Mouse (Mus musculus) hindbrain, embryonic 15.5 days (tissue): Measurements from ENCODE around the gene Minos1. TPM values are rescaled to one million over a fixed set of nuclear protein-coding genes. Genes with fewer than 3 reads are reported as not detected.

Experiments used
- ATAC-seq: fragments of 200-750 bp; cut with Nextera tagmentation; 2 replicates; pipeline ENCODE4 v1.8.0; 2017; ENCODE audit warnings: low read depth, moderate number of reproducible peaks, moderate TSS enrichment; ENCODE audit not compliant: low FRiP score
- H3K27ac ChIP-seq: fragments of 300-500 bp; sonication (generic); replicated peaks from 2 replicates; pipeline ENCODE4 v1.5.1; 2015; ENCODE audit warnings: mild to moderate bottlenecking, inconsistent platforms
- H3K27me3 ChIP-seq: fragments of 300-500 bp; sonication (generic); 2 replicates; pipeline ENCODE4 v1.6.1; 2015; ENCODE audit warnings: control low read depth, inconsistent platforms
- H3K36me3 ChIP-seq: fragments of 300-500 bp; sonication (generic); 2 replicates; pipeline ENCODE4 v1.6.1; 2015; ENCODE audit warnings: control low read depth, inconsistent platforms
- H3K4me1 ChIP-seq: fragments of 300-500 bp; sonication (generic); replicated peaks from 2 replicates; pipeline ENCODE4 v1.6.1; 2015; ENCODE audit warnings: control low read depth, inconsistent platforms
- H3K4me2 ChIP-seq: fragments of 300-500 bp; sonication (generic); 2 replicates; pipeline ENCODE4 v1.6.1; 2015; ENCODE audit warnings: moderate library complexity, mild to moderate bottlenecking, inconsistent platforms
- H3K4me3 ChIP-seq: fragments of 300-500 bp; sonication (generic); 2 replicates; pipeline ENCODE4 v1.5.1; 2015; ENCODE audit warnings: mild to moderate bottlenecking, inconsistent platforms
- H3K9ac ChIP-seq: fragments of 300-500 bp; sonication (generic); 2 replicates; pipeline ENCODE4 v1.6.1; 2015; ENCODE audit warnings: inconsistent platforms
- H3K9me3 ChIP-seq: fragments of 300-500 bp; sonication (generic); 2 replicates; pipeline ENCODE4 v1.6.1; 2016; ENCODE audit warnings: control low read depth, inconsistent platforms
- WGBS: fragments of 180-500 bp; shearing (Covaris S2); methylation state at CpG from one replicate; pipeline ENCODE4 v1.1.7; 2015; 5-methylcytosine and 5-hydroxymethylcytosine counted together
- polyA plus RNA-seq: library from polyadenylated mRNA; unstranded; fragments of >200 nt; fragmentation: Nextera tagmentation; extraction: Ambion mirVana; gene quantifications from 2 replicates; pipeline ENCODE4 v1.2.1, GENCODE M21; 2015

The Minos1 gene
- polyA plus RNA-seq, 1 experiment from 2014 or later, result 351 TPM

DNA sequence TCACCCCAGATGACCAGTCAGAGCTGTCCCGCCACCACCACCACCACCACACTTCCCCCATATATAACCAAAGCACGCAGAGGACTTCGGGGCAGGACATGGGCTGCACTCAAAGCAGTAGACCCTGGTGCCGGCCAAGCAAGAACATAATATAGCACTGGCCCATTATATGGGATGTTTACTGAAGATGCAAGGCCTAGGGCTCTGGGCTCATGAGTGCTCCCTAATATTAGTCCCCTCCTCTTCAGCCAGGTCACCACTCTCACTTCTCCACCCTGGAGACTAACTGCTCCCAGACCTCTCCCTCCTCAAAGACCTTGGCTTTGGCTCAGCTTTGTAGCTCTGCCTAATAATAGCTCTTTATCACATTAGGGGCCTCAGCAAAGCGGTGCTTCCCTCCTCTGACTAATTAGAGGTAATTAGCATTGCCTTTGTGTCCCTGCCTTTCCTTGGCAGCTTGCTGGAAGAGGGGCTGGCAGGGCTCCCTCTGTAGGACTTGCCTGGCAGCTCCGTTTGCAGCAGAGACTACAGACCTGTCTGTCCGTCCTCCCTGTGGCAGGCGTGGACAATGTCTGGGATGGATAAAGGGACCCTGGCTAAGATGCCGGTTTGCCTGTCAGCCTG is 76.5 kb downstream of the Minos1 start:
- H3K9me3 ChIP-seq, result no peaks in the 10 kb centered on the region
- peaks cover 4% of the 10 kb centered on the region; the same call in 1 of the 2 replicates for H3K27me3 ChIP-seq
- H3K4me2 ChIP-seq, result no peak overlapping the region
- no peak overlapping the region for H3K4me3 ChIP-seq
- no peak overlapping the region for H3K9ac ChIP-seq
- ATAC-seq, result peak; percentile 69
- 39% methylated on average over 9 of the region's 9 CpGs for WGBS
- H3K27ac ChIP-seq, result peak overlapping the region; percentile 67
- peaks cover 32% of the 10 kb centered on the region for H3K4me1 ChIP-seq
- H3K36me3 ChIP-seq, result no peaks in the 10 kb centered on the region

- peaks cover 4% of the 10 kb centered on the region; the same call in 1 of the 2 replicates for H3K27me3 ChIP-seq
- H3K36me3 ChIP-seq, result no peaks in the 10 kb centered on the region
- H3K27ac ChIP-seq, result no peak overlapping the region
- H3K4me3 ChIP-seq, result no peak overlapping the region
- H3K9me3 ChIP-seq, result no peaks in the 10 kb centered on the region
- no peak overlapping the region for H3K9ac ChIP-seq
- H3K4me1 ChIP-seq, result peaks cover 32% of the 10 kb centered on the region
- ATAC-seq, result no peak
- no peak overlapping the region for H3K4me2 ChIP-seq
- WGBS, result 36% methylated on average over 5 of the region's 5 CpGs
Observed at GRCm38 (mm10) chr4:139053391-139053790, 77.5 kb downstream of the Minos1 start.

GRCm38 (mm10) chr4:139052796-139053195 is 78.1 kb downstream of the Minos1 start:
- peaks cover 32% of the 10 kb centered on the region for H3K4me1 ChIP-seq
- no peak overlapping the region for H3K27ac ChIP-seq
- no peak for ATAC-seq
- WGBS, result 60% methylated on average over 7 of the region's 7 CpGs
- no peaks in the 10 kb centered on the region for H3K36me3 ChIP-seq
- no peak overlapping the region for H3K4me2 ChIP-seq
- no peak overlapping the region for H3K4me3 ChIP-seq
- H3K9me3 ChIP-seq, result no peaks in the 10 kb centered on the region
- H3K27me3 ChIP-seq, result peaks cover 4% of the 10 kb centered on the region; the same call in 1 of the 2 replicates
- H3K9ac ChIP-seq, result no peak overlapping the region

Other genes starting within 250 kb of the Minos1 start
- 2.3 and 2.8 TPM in 2 replicates for gene Otud3, start 217.2 kb downstream of the Minos1 start, polyA plus RNA-seq
- gene Rnf186, start 164.0 kb downstream of the Minos1 start, polyA plus RNA-seq, result 0.12 and 0.17 TPM in 2 replicates
- 1.0 TPM in 2 replicates for gene Tmco4, start 158.2 kb downstream of the Minos1 start, polyA plus RNA-seq
- 0.43 and 0.83 TPM in 2 replicates for gene Htr6, start 55.5 kb downstream of the Minos1 start, polyA plus RNA-seq
- gene Nbl1, start 38.1 kb downstream of the Minos1 start, polyA plus RNA-seq, result 53.9 and 55.2 TPM in 2 replicates
- 331 and 334 TPM in 2 replicates for gene Capzb, start 61.8 kb upstream of the Minos1 start, polyA plus RNA-seq
- gene Pqlc2, start 179.6 kb upstream of the Minos1 start, polyA plus RNA-seq, result 13.9 and 14.0 TPM in 2 replicates
- gene Akr7a5, start 179.6 kb upstream of the Minos1 start, polyA plus RNA-seq, result 64.8 and 66.2 TPM in 2 replicates
- 82.2 and 85.6 TPM in 2 replicates for gene Mrto4, start 221.5 kb upstream of the Minos1 start, polyA plus RNA-seq
- gene Emc1, start 221.5 kb upstream of the Minos1 start, polyA plus RNA-seq, result 45.0 and 45.9 TPM in 2 replicates
- 95.6 and 96.8 TPM in 2 replicates for gene Ubr4, start 221.5 kb upstream of the Minos1 start, polyA plus RNA-seq